Mouse (Mus musculus): ENCODE results near the gene Cdc42ep4. TPM values are rescaled to one million over a fixed set of nuclear protein-coding genes. Genes with fewer than 3 reads are reported as not detected.

Gene Cdc42ep4
- polyA plus RNA-seq, 1 experiment from 2014 or later = 30.2 TPM

GRCm38 (mm10) chr11:113761646-113762045 lies 10.0 kb upstream of the Cdc42ep4 start:
- no peaks in the 10 kb centered on the region for H3K27me3 ChIP-seq (replicated peaks; ENCODE audit: control insufficient read depth, insufficient read depth, low read length)
- no peak for ATAC-seq
- no peaks in the 10 kb centered on the region for H3K36me3 ChIP-seq (ENCODE audit: control insufficient read depth, insufficient read depth)
- no peak overlapping the region for H3K27ac ChIP-seq (ENCODE audit: low read depth, low read length)
- H3K4me2 ChIP-seq (replicated peaks; ENCODE audit: low read depth) = no peak overlapping the region
- no peaks in the 10 kb centered on the region for H3K9me3 ChIP-seq (ENCODE audit: control insufficient read depth)
- H3K9ac ChIP-seq (ENCODE audit: low read depth, low read length) = no peak overlapping the region
- no peak for TF ChIP-seq CTCF (IDR thresholded peaks at IDR 0.05; ENCODE audit: low read depth)
- H3K4me1 ChIP-seq (replicated peaks; ENCODE audit: control insufficient read depth, insufficient read depth, low read length) = 0 out of 2 replicates have a peak, but pooled peaks cover 6% of the 10 kb centered on the region
- H3K4me3 ChIP-seq (ENCODE audit: low read depth, low read length) = no peak overlapping the region
- 79% methylated on average over 7 of the region's 7 CpGs for WGBS

DNA sequence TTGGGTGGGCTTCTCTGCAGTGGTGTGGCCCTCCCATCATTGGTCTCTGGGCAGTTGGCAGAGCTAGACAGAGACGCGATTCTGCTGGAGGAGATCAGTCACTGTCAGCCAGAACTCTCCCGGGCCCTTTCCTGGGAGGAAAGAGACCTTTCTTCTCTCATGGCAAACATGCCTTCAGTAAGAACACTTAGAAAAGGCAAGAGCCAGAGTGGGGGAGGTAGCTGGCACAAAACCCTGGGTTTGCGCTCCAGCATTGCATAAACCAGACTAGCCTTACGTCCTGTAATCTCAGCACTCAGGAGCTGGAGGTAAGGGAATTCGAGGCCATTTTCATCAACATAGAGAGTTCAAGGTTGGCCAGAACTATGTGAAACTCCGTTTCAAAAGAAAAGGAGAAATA lies 8.8 kb upstream of the Cdc42ep4 start:
- WGBS = 54% methylated on average over 7 of the region's 7 CpGs
- no peak for TF ChIP-seq CTCF (IDR thresholded peaks at IDR 0.05; ENCODE audit: low read depth)
- no peaks in the 10 kb centered on the region for H3K36me3 ChIP-seq (ENCODE audit: control insufficient read depth, insufficient read depth)
- no peak for ATAC-seq
- H3K4me1 ChIP-seq (replicated peaks; ENCODE audit: control insufficient read depth, insufficient read depth, low read length) = 0 out of 2 replicates have a peak, but pooled peaks cover 2% of the 10 kb centered on the region
- H3K27ac ChIP-seq (ENCODE audit: low read depth, low read length) = no peak overlapping the region
- H3K4me2 ChIP-seq (replicated peaks; ENCODE audit: low read depth) = no peak overlapping the region
- no peaks in the 10 kb centered on the region for H3K27me3 ChIP-seq (replicated peaks; ENCODE audit: control insufficient read depth, insufficient read depth, low read length)
- no peaks in the 10 kb centered on the region for H3K9me3 ChIP-seq (ENCODE audit: control insufficient read depth)
- no peak overlapping the region for H3K9ac ChIP-seq (ENCODE audit: low read depth, low read length)
- no peak overlapping the region for H3K4me3 ChIP-seq (ENCODE audit: low read depth, low read length)

GRCm38 (mm10) chr11:113758851-113759250 lies 7.2 kb upstream of the Cdc42ep4 start:
- Histone ChIP-seq H3K4me2 (replicated peaks; ENCODE audit: low read depth) (no peak overlapping the region), H3K27me3 (replicated peaks; ENCODE audit: control insufficient read depth, insufficient read depth, low read length) (no peaks in the 10 kb centered on the region), H3K4me1 (replicated peaks; ENCODE audit: control insufficient read depth, insufficient read depth, low read length) (0 out of 2 replicates have a peak, but pooled peaks cover 2% of the 10 kb centered on the region), H3K36me3 (ENCODE audit: control insufficient read depth, insufficient read depth) (no peaks in the 10 kb centered on the region), H3K9me3 (ENCODE audit: control insufficient read depth) (no peaks in the 10 kb centered on the region), H3K9ac (ENCODE audit: low read depth, low read length) (no peak overlapping the region), H3K27ac (ENCODE audit: low read depth, low read length) (no peak overlapping the region), H3K4me3 (ENCODE audit: low read depth, low read length) (no peak overlapping the region)
- no peak for ATAC-seq
- TF ChIP-seq CTCF (IDR thresholded peaks at IDR 0.05; ENCODE audit: low read depth) = no peak
- 86% methylated on average over 5 of the region's 5 CpGs for WGBS

DNA sequence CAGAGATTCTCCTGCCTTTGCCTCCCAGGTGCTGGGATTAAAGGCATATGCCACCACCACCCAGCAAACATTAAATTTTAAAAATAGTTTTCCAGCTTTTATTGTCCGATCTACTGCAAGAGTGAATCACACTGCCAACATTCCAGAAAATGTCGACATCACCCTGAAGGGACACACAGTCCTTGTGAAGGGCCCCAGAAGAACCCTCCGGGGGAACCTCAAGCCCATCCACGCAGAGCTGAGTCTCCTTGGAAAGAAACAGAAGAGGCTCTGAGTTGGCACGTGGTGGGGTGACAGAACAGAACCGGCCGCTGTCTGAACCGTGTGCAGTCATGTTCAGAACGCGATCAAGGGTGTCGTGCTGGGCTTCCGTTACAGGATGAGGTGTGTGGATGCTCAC lies 4.9 kb upstream of the Cdc42ep4 start:
- no peak for TF ChIP-seq CTCF (IDR thresholded peaks at IDR 0.05; ENCODE audit: low read depth)
- Histone ChIP-seq H3K9me3 (ENCODE audit: control insufficient read depth) (no peaks in the 10 kb centered on the region), H3K4me2 (replicated peaks; ENCODE audit: low read depth) (no peak overlapping the region), H3K4me1 (replicated peaks; ENCODE audit: control insufficient read depth, insufficient read depth, low read length) (no peaks in the 10 kb centered on the region), H3K27me3 (replicated peaks; ENCODE audit: control insufficient read depth, insufficient read depth, low read length) (no peaks in the 10 kb centered on the region), H3K36me3 (ENCODE audit: control insufficient read depth, insufficient read depth) (no peaks in the 10 kb centered on the region), H3K27ac (ENCODE audit: low read depth, low read length) (no peak overlapping the region), H3K9ac (ENCODE audit: low read depth, low read length) (no peak overlapping the region), H3K4me3 (ENCODE audit: low read depth, low read length) (no peak overlapping the region)
- 93% methylated on average over 12 of the region's 12 CpGs for WGBS
- ATAC-seq = no peak

- Histone ChIP-seq H3K4me3 (ENCODE audit: low read depth, low read length) (no peak overlapping the region), H3K9ac (ENCODE audit: low read depth, low read length) (no peak overlapping the region), H3K4me2 (replicated peaks; ENCODE audit: low read depth) (no peak overlapping the region), H3K27me3 (replicated peaks; ENCODE audit: control insufficient read depth, insufficient read depth, low read length) (no peaks in the 10 kb centered on the region), H3K36me3 (ENCODE audit: control insufficient read depth, insufficient read depth) (no peaks in the 10 kb centered on the region), H3K27ac (ENCODE audit: low read depth, low read length) (no peak overlapping the region), H3K9me3 (ENCODE audit: control insufficient read depth) (no peaks in the 10 kb centered on the region), H3K4me1 (replicated peaks; ENCODE audit: control insufficient read depth, insufficient read depth, low read length) (no peaks in the 10 kb centered on the region)
- no peak for ATAC-seq
- WGBS = 65% methylated on average over 14 of the region's 14 CpGs
- no peak for TF ChIP-seq CTCF (IDR thresholded peaks at IDR 0.05; ENCODE audit: low read depth)
Measured at GRCm38 (mm10) chr11:113755878-113756277, 4.2 kb upstream of the Cdc42ep4 start.

- Histone ChIP-seq H3K4me1 (replicated peaks; ENCODE audit: control insufficient read depth, insufficient read depth, low read length) (no peaks in the 10 kb centered on the region), H3K4me3 (ENCODE audit: low read depth, low read length) (no peak overlapping the region), H3K27me3 (replicated peaks; ENCODE audit: control insufficient read depth, insufficient read depth, low read length) (no peaks in the 10 kb centered on the region), H3K9ac (ENCODE audit: low read depth, low read length) (no peak overlapping the region), H3K36me3 (ENCODE audit: control insufficient read depth, insufficient read depth) (no peaks in the 10 kb centered on the region), H3K27ac (ENCODE audit: low read depth, low read length) (no peak overlapping the region), H3K9me3 (ENCODE audit: control insufficient read depth) (no peaks in the 10 kb centered on the region), H3K4me2 (replicated peaks; ENCODE audit: low read depth) (no peak overlapping the region)
- no peak for ATAC-seq
- TF ChIP-seq CTCF (IDR thresholded peaks at IDR 0.05; ENCODE audit: low read depth) = no peak
- WGBS = 71% methylated on average over 9 of the region's 9 CpGs
Measured at GRCm38 (mm10) chr11:113754845-113755244, 3.2 kb upstream of the Cdc42ep4 start.

Data from intestine, postnatal 0 days (tissue).